Mouse (Mus musculus): ENCODE results near the gene Prkaca. TPM values are rescaled to one million over a fixed set of nuclear protein-coding genes. Genes with fewer than 3 reads are reported as not detected.
"Not testable (repeated sequence)": the region's sequence is repeated elsewhere in the genome, so short reads cannot be mapped to it uniquely, and the experiment has no call there.

Prkaca gene
- total RNA-seq, 1 experiment from 2014 or later, result 17.1 TPM

DNA sequence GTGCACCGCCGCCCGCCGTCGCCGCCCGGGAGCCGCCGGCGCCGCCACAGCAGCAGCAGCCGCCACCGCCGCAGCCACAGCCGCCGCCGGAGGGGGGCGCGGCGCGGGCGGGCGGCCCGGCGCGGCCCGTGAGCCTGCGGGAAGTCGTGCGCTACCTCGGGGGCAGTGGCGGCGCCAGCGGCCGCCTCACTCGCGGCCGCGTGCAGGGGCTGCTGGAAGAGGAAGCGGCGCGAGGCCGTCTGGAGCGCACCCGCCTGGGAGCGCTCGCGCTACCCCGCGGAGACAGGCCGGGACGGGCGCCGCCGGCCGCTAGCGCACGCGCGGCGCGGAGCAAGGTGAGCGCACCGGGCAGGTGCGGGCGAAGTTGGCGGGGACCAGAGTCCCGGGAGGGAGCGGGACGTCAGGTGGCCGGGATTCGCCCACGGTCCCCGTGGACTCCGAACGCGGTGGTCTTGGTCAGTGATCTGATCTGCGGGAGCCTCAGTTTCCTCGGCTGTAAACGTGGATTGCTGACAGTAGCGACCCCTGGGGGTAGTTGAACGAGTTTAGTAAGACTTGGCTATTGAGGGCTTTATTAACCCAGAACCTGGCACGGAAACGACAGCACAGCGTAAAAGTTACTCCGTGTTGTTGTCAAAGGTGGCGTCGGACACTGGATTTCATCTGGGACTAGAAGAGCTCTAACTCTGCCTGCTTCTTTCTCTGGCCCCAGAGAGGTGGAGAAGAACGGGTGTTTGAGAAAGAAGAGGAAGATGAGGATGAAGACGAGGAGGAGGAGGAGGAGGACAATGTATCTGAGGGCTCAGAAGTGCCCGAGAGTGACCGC lies 25.7 kb downstream of the Prkaca start:
- peak; percentile 34; the same call in 1 of the 2 replicates for ATAC-seq (ENCODE audit: extremely low read depth, insufficient number of reproducible peaks, low FRiP score, poor library complexity, severe bottlenecking)

- ATAC-seq (ENCODE audit: extremely low read depth, insufficient number of reproducible peaks, low FRiP score, poor library complexity, severe bottlenecking), result no peak
These were observed 26.4 kb downstream of the Prkaca start for GRCm38 (mm10) chr8:83999057-83999705.

GRCm38 (mm10) chr8:83999825-84000224 lies 27.0 kb downstream of the Prkaca start:
- ATAC-seq (ENCODE audit: extremely low read depth, insufficient number of reproducible peaks, low FRiP score, poor library complexity, severe bottlenecking), result no peak

DNA sequence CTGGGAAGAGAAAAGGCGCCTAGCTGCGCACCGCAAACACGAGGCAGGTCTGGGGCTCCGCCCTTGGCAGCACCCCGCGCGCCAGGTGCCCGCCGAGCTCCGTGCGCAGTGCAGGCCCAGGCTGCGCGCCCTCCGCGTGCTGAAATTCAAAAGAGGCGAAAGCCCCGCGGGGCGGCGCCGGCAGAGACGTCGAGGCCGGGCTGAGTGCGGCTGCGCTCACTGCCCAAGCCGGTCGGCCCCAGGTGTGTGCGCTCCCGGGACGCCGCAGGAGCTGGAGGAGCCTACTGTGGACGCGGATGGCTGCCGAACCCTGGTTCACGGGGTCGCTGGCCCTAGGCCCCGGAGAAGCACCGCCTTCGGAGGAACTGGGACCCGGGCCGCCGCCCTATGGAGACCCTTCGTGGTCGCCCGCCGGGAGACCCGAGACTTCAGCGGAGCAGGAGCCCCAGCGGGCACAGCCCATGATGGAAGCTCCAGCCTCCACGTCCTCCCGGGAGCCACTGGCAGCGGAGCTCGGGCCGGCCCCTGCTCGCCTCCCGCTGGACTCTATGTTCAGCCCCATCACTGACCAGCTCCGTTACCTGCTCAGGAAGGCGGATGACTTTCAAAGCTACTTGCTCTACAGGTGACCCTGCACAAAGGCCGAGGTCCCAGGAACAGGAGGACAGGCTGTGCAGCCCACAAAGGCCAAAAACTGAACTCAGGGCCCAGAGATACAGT lies 28.6 kb downstream of the Prkaca start, which contains the start of gene 1700067K01Rik:
Gene 1700067K01Rik, plus strand, starts transcription at position 222 of the 720 bp plus-strand sequence.
- no peak for ATAC-seq (ENCODE audit: extremely low read depth, insufficient number of reproducible peaks, low FRiP score, poor library complexity, severe bottlenecking)

- ATAC-seq (ENCODE audit: extremely low read depth, insufficient number of reproducible peaks, low FRiP score, poor library complexity, severe bottlenecking), result no peak
These were observed 30.3 kb downstream of the Prkaca start for GRCm38 (mm10) chr8:84002957-84003611.

DNA sequence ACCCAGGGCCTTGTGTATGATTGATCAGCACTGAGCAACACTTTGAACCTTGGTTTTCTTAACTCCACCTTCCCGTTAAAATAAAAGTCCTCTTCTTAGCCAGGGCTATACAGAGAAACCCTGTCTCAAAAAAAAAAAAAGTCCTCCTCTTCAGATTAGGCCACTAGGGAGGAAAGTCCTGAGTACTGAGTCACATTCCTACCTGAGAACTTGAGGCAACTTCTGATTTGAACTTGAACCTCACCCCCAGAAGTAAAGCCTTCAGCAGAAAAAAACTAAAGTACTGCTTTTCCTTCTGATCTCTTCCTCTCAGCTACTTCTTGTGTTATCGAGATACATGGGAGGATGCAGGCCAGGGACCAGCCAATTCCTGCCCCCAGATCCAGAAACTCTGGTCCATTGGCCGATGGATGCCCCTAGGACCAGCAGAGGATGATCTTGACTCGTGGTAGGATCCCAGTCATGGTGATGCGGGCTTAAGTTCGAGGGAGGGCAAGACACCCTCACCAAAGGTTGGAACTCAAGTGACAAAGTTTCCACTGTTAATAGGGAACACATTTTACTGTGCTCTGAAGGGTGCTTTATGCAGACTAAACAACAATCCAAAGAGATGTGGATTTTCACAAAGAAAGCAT lies 30.9 kb downstream of the Prkaca start:
- ATAC-seq (ENCODE audit: extremely low read depth, insufficient number of reproducible peaks, low FRiP score, poor library complexity, severe bottlenecking), result no peak

DNA sequence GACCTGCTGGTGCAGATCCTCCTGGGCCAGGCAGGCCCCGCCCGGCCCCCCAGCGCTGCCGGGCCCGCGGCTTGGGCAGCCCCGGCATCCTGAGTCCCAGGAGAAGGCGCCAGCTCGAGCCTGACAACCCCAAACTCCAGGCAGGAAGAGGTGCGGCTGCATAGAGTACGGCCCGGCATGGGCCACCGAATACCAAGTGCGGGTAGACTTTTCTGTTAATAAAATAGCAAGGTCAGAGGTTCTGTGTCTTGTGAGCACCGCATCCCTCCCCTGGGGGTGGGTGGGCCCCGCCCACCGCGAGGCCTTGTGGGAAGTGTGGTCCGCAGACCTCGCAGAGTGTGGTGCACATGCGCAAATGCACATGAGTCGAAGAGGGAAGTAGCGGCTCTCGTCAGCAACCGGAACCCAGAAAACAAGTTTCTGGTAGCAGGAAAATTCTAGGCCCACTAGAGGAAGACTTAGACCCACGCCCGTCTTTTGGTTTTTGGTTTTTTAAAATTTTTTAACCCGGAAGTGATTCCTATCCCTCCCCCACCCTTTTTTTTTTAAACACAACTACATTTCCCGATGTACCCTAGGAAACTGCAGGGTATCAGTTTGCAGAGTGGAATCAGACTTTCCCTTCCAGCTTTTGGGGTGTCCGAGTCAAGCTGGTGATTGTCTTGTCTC lies 31.9 kb downstream of the Prkaca start:
- ATAC-seq (ENCODE audit: extremely low read depth, insufficient number of reproducible peaks, low FRiP score, poor library complexity, severe bottlenecking), result peak; percentile 98

- not testable (repeated sequence) for ATAC-seq (ENCODE audit: extremely low read depth, insufficient number of reproducible peaks, low FRiP score, poor library complexity, severe bottlenecking)
These were observed 32.7 kb downstream of the Prkaca start for GRCm38 (mm10) chr8:84005502-84005901.

DNA sequence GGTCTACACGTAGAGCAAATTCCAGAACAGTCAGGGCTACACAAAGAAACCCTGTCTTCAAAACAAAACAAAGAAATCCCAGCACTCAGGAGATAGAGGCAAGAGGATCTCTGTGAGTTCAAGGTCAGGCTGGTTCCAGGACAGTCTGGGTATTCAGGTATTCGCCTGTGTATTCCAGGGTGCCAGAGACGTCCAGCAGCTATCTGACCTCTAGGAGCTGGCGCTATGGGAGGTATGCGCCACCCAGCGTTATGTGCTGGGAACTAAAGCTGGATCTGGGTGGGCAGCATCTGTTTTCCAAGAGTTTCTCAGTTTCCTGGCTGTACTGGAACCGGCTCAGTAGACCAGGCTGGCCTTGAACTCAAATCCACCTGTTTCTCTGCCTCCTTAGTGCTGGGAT lies 35.6 kb downstream of the Prkaca start:
- ATAC-seq (ENCODE audit: extremely low read depth, insufficient number of reproducible peaks, low FRiP score, poor library complexity, severe bottlenecking), result no peak

- peak; percentile 75 for ATAC-seq (ENCODE audit: extremely low read depth, insufficient number of reproducible peaks, low FRiP score, poor library complexity, severe bottlenecking)
These were observed 37.1 kb downstream of the Prkaca start for GRCm38 (mm10) chr8:84009876-84010275.

DNA sequence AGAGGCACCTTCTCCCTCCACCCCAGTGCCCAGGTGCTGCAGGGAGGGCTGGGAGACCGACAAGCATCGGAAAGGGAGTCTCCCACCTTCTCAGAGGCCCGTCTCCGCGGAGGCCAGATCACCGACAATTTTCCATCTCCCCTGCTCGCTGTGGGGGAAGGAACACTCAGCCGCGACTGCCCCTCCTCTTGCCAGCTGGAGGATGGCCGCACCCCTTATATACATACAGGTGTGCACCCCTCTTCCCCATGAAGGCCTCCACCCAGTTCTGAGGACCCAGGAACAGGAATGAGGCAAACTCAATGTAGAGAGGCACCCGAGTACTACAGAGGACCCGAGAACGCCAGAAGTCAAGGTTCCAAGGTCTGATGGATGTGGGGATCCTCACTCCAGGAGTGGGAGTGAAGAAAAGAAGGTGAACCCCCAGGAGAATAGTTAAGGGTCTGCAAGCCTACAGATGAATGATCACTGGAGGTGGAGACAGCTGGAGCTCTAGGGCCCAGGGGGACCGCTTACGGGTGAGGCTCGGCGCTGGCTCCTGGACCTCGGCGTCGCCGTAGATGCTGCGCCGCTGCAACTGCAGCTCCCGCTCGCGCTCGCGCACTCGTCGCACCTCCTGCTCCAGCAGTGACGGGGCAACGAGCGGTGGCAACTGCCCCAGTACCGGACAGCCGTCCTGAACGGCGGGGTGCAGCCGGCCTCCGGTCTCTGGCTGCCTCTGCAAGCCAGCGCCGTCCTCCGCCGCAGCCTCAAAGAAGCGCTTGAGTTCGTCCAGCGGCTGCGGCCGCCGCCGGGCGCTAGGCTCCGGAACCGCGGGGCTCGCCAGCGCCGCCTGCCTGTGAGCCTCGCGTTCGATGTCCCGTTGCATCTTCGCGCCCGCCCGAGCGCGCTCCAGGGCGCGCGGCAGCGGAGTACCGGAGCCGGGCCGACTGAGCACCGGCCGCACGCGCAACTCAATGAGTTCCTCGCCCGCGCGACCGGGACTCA lies 38.1 kb downstream of the Prkaca start:
- peak; percentile 55 for ATAC-seq (ENCODE audit: extremely low read depth, insufficient number of reproducible peaks, low FRiP score, poor library complexity, severe bottlenecking)

DNA sequence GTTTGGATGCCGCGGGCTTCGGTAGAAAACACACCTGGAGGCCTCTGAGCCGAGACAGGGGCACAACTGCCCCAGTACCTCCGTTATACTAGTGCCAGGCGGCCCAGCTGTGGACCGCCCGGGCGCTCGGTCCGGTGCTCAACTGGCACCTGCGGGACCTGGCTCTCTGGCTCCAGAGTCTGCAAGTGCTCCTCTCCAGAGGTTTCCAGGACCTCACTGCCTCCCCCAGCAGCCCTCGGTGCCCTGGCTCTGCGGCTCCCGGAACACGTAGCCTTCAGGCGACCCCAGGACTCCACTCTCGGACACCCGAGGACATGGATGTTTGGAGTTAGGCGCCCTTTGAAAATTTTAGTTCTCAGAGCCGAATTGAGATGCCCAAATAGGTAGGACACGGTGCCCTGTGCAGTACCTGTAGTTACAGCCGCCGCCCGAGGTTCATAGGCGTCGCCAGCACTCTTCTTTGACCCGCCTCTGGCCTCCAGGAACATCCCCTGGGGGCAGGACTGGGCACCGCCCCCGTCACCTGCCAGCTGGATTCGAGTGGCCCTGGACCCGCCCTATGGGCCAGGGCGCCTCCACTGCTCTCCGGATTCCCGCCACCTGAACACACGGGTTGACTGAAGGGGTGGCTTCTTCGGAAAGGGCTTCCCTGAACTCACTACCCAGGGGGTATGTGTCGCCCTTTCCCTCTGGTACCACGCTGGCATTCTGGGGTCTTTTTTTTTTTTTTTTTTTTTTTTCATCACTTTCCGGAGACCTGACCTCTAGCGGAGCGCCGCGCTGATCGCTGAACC lies 39.1 kb downstream of the Prkaca start, which contains the start of gene 2210011C24Rik:
Gene 2210011C24Rik, minus strand, starts transcription at position 467 of the 794 bp plus-strand sequence.
- 0 out of 2 replicates have a peak, but pooled peaks have one; percentile 7 for ATAC-seq (ENCODE audit: extremely low read depth, insufficient number of reproducible peaks, low FRiP score, poor library complexity, severe bottlenecking)

DNA sequence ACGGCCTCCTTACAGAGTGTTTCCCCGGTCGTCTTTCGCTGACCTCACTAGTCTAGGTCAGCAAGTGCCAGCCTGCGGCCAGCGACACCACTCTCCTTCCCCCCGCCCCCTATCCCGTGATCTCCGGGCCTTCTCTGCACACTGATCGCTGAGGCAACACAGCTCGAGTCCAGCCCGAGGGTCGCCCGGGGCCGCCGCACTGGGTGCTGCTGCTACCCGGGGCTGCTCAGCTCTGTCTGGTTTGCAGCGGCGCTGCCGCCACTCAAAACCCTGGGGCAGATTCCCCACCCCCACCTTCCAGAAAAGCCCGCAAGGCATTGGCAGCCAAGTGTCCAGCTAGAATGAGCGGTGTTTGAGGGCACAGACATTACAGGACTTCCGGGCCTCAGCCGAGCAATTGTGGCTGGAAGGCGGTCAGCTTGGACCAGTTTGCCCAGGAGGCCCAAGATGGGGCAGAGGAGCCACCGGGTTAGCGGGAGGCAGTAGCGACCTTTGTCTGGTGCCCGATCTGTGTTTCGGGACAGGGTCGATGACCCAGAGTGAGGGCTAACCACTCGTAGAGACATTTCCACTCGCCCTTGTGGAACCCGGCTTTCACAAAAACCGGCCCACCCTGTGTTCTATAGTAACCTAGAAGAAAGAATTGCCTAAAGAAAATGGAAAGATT lies 39.8 kb downstream of the Prkaca start:
- ATAC-seq (ENCODE audit: extremely low read depth, insufficient number of reproducible peaks, low FRiP score, poor library complexity, severe bottlenecking), result no peak

DNA sequence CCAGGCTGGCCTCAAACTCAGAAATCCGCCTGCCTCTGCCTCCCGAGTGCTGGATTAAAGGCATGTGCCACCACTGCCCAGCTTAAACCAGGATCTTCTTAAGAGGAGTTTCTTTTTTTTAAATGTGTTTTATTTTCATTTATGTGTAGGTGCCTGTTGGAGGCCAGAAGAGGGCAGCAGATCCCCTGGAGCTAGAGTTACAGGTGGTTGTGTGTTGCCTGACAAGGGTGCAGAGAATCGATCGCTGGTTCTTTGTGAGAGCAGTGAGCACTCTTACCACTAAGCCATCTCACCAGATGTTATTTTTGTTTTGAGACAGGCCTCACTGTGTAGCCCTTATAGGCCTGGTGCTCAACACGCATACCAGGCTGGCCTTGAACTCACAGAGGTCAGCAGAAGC lies 43.0 kb downstream of the Prkaca start:
- ATAC-seq (ENCODE audit: extremely low read depth, insufficient number of reproducible peaks, low FRiP score, poor library complexity, severe bottlenecking), result no peak

DNA sequence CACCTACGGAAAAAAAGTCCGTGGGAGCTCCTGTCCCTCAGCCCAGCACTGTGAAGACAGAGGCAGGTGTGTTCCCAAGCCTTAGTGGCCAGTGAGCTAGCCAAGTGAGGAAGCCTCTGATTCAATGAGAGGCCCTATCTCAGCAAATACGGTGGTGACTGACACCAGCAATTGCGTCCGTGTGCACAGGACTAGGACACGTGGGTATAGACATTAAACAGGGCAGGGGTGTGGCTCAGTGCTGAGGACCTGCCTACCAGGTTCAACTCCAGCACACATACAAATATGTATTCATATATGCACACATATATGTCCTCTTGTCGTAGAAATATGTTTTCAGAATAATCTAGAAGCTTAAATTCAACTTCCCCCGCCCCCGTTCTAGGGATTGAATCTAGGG lies 46.9 kb downstream of the Prkaca start:
- ATAC-seq (ENCODE audit: extremely low read depth, insufficient number of reproducible peaks, low FRiP score, poor library complexity, severe bottlenecking), result no peak

DNA sequence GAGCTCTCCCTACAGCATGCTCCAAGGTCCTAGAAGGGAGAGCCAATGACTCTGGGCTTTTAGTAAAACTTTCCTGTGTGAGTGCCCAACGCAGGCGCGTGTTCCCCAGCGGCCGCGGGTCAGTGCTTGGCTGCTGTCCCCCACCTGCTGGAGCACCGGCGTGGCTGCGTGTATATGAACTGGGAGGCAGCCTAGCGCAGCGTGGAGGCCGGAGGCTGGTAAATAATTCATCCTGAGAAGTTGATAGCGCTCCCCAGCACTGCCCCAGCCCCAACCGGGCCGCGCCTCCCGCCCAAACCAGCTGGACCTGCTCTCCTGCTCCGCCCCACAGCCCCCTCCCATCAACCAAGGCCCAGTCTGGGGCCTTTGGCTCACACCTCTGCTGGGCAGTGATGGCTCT lies 48.3 kb downstream of the Prkaca start, which contains the start of gene Palm3:
Gene Palm3, plus strand, starts transcription at position 376 of the 400 bp plus-strand sequence.
- no peak for ATAC-seq (ENCODE audit: extremely low read depth, insufficient number of reproducible peaks, low FRiP score, poor library complexity, severe bottlenecking)
